Mouse (Mus musculus) lung, adult 2 months (tissue): ENCODE measurements around the gene Keap1.

ENCODE experiments used
- CTCF ChIP-seq: fragments of 200-500 bp; IDR thresholded peaks from 2 replicates; pipeline ENCODE4 v1.5.1; 2011; ENCODE audit warnings: mild to moderate bottlenecking, low read length, control low read depth; ENCODE audit not compliant: insufficient read depth
- POLR2A ChIP-seq: fragments of 200-500 bp; IDR thresholded peaks from 2 replicates; pipeline ENCODE4 v1.6.1; 2011; ENCODE audit warnings: low read depth, mild to moderate bottlenecking, control low read depth, low read length, borderline replicate concordance; ENCODE audit errors: extremely low read depth

DNA sequence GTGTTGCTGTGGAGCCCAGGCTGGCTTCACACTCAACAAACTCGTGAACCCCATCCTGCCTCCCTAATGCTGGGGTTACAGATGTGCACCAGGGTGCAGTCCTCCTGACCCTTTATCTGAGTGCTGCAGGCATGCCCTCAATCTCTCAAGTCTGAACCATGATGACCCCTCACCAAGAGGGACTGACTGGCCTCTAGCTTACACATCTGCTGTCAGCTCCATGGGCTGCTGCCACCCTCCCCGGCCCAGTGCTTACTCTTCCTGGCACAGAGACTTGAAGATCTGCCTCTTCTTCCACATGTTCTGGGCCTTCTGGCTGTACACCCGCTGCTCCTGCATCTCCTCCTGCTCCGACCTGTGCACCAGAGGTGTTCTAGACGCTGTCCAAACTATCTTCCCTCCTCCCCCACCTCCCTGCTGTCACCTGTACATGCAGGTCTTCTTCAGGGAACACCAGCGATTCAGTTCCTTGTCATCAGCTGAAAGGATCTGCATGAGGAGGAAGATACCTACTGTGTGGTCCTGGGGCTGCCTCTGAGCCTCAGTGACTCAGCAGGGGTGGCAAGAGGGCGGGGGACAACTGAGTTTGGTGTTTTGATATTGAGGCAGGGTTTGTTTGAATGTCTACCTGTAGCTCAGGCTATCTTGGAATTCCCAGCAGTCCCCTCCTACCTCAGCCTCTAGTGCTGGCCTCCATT, 36.0 kb upstream of the Keap1 start:
- no peak for TF ChIP-seq CTCF
- TF ChIP-seq POLR2A = no peak
